Comparison of ENCODE assay signal across 7 mouse cellular contexts in genomic region chr9:25251611-25252282, GRCm38 (mm10). TPM values are rescaled to one million over a fixed set of nuclear protein-coding genes. Genes with fewer than 3 reads are reported as not detected.
DNase-seq lines count a peak whose midpoint lies in the region; ATAC-seq lines count a peak whose summit lies in the region.

No protein-coding gene starts in this region.

- H3K36me3 ChIP-seq in hindbrain, embryonic 15.5 days: no peaks in the 10 kb centered on the region

- H3K4me2 ChIP-seq in hindbrain, embryonic 15.5 days: peak overlapping the region; percentile 80

- peak overlapping the region; percentile 74 for H3K9ac ChIP-seq in hindbrain, embryonic 15.5 days

- H3K4me1 ChIP-seq in hindbrain, embryonic 15.5 days (replicated peaks): peaks cover 33% of the 10 kb centered on the region

- under 1% methylated on average over 41 of the region's 41 CpGs for WGBS in hindbrain, embryonic 15.5 days

- peak; percentile 93 for DNase-seq in adrenal gland, adult 2 months
- DNase-seq in cerebellum, postnatal 36 days: peak; percentile 91 to 92
- peak; percentile 85 to 88 for DNase-seq in frontal cortex, postnatal 14 days (ENCODE audit: low spot score in 2 of 2)
- peak; percentile 92 to 93 for DNase-seq in layer of hippocampus, postnatal 36 days
- DNase-seq in lung, postnatal 36 days: peak; percentile 92
- peak; percentile 84 for DNase-seq in retina, postnatal 7 days (ENCODE audit: low read depth, low spot score)

- peak overlapping the region; percentile 84 for H3K4me3 ChIP-seq in hindbrain, embryonic 15.5 days

- ATAC-seq in hindbrain, embryonic 15.5 days (ENCODE audit: low FRiP score, low read depth): peak; percentile 92

- H3K27ac ChIP-seq in hindbrain, embryonic 15.5 days (replicated peaks): peak overlapping the region; percentile 99

- H3K9me3 ChIP-seq in hindbrain, embryonic 15.5 days: no peaks in the 10 kb centered on the region

- H3K27me3 ChIP-seq in hindbrain, embryonic 15.5 days: no peaks in the 10 kb centered on the region

RNA-seq across cellular contexts. Expression of gene Sept7, which starts 0.5 kb away (rescaled TPM):
- 100 to 1,000 TPM; 116 to 125 TPM for total RNA-seq in adrenal gland, adult 2 months (2021)
- polyA plus RNA-seq in adrenal gland, adult 2 months (2012; rRNA removed): 1.4 and 1.8 TPM in 2 replicates
- 240 and 244 TPM in 2 replicates for polyA plus RNA-seq in hindbrain, embryonic 15.5 days (2015; fragmentation: Nextera tagmentation; extraction: Ambion mirVana)
- 100 to 1,000 TPM; 278 to 293 TPM for total RNA-seq in layer of hippocampus, postnatal 36 days (2021)

Comparison
In these comparisons a context has a peak if more than half of its experiments do, and no peak if none do; other contexts are left out.
1. Peak in every context shown above with its lines: DNase-seq, ATAC-seq, H3K4me3 ChIP-seq and H3K27ac ChIP-seq.